ENCODE assay signal across 11 mouse cellular contexts in genomic region chr8:125531640-125532039, GRCm38 (mm10). TPM values are rescaled to one million over a fixed set of nuclear protein-coding genes. Genes with fewer than 3 reads are reported as not detected.
DNase-seq lines count a peak whose midpoint lies in the region; ATAC-seq lines count a peak whose summit lies in the region.
"Had no signal": no experiment of that assay in that cellular context is flagged by ENCODE, and none has a peak within 500 bp of the region (broad histone marks: within the 10 kb centered on the region; RNA-seq: fewer than 3 reads in every experiment).

No protein-coding gene starts in this region.

- DNase-seq in hindbrain, embryonic 11.5 days (ENCODE audit: low spot score): no peak
- peak; percentile 44 to 46 for DNase-seq in B cell, adult 2 months
- no peak for DNase-seq in embryonic facial prominence, embryonic 10.5 days (ENCODE audit: low spot score)
- no peak for DNase-seq in adrenal gland, postnatal 14 days
- DNase-seq in embryo, embryonic 11 days: no peak
- no peak for DNase-seq in testis, postnatal 10 days (ENCODE audit: low spot score)
- DNase-seq: kidney, adult 11 months; right cerebral cortex, postnatal 4 days had no signal

- no peak overlapping the region for H3K27ac ChIP-seq in hindbrain, embryonic 11.5 days (ENCODE audit: low read depth, low read length)
- no peak overlapping the region for H3K27ac ChIP-seq in hindbrain, embryonic 16.5 days (ENCODE audit: low read depth, low read length)
- peak overlapping the region; percentile 62 for H3K27ac ChIP-seq in embryonic facial prominence, embryonic 10.5 days (replicated peaks)
- peak overlapping the region; percentile 47 for H3K27ac ChIP-seq in midbrain, embryonic 15.5 days
- H3K27ac ChIP-seq: liver, embryonic 15.5 days had no signal

- ATAC-seq in hindbrain, embryonic 11.5 days (ENCODE audit: low FRiP score): no peak
- no peak for ATAC-seq in hindbrain, embryonic 16.5 days
- no peak for ATAC-seq in midbrain, embryonic 15.5 days (replicated peaks)

- 0 out of 2 replicates have a peak overlapping the region, but pooled peaks have one; percentile 11 for H3K9ac ChIP-seq in hindbrain, embryonic 11.5 days (ENCODE audit: low read depth, low read length)
- no peak overlapping the region for H3K9ac ChIP-seq in hindbrain, embryonic 16.5 days (ENCODE audit: low read depth, low read length)
- H3K9ac ChIP-seq in midbrain, embryonic 15.5 days: no peak overlapping the region
- H3K9ac ChIP-seq: liver, embryonic 15.5 days had no signal

- no peaks in the 10 kb centered on the region for H3K9me3 ChIP-seq in hindbrain, embryonic 11.5 days (ENCODE audit: control insufficient read depth, low read length)
- no peaks in the 10 kb centered on the region for H3K9me3 ChIP-seq in hindbrain, embryonic 16.5 days (ENCODE audit: control insufficient read depth, low read length)
- no peaks in the 10 kb centered on the region for H3K9me3 ChIP-seq in embryonic facial prominence, embryonic 10.5 days
- H3K9me3 ChIP-seq in midbrain, embryonic 15.5 days: no peaks in the 10 kb centered on the region
- H3K9me3 ChIP-seq: liver, embryonic 15.5 days had no signal

- H3K4me3 ChIP-seq in hindbrain, embryonic 11.5 days (ENCODE audit: low read depth, low read length): no peak overlapping the region
- H3K4me3 ChIP-seq in hindbrain, embryonic 16.5 days (ENCODE audit: low read length): no peak overlapping the region
- no peak overlapping the region for H3K4me3 ChIP-seq in embryonic facial prominence, embryonic 10.5 days
- no peak overlapping the region for H3K4me3 ChIP-seq in midbrain, embryonic 15.5 days
- H3K4me3 ChIP-seq: liver, embryonic 15.5 days had no signal

- no peaks in the 10 kb centered on the region for H3K36me3 ChIP-seq in hindbrain, embryonic 11.5 days (ENCODE audit: control insufficient read depth, insufficient read depth, low read length)
- no peaks in the 10 kb centered on the region for H3K36me3 ChIP-seq in hindbrain, embryonic 16.5 days (ENCODE audit: control insufficient read depth, insufficient read depth, low read length)
- 0 out of 2 replicates have a peak, but pooled peaks cover 3% of the 10 kb centered on the region for H3K36me3 ChIP-seq in embryonic facial prominence, embryonic 10.5 days (replicated peaks)
- no peaks in the 10 kb centered on the region for H3K36me3 ChIP-seq in midbrain, embryonic 15.5 days (replicated peaks)
- H3K36me3 ChIP-seq: liver, embryonic 15.5 days had no signal

- H3K4me1 ChIP-seq in hindbrain, embryonic 11.5 days (replicated peaks; ENCODE audit: control insufficient read depth, insufficient read depth, low read length): peaks cover 28% of the 10 kb centered on the region
- peaks cover 52% of the 10 kb centered on the region for H3K4me1 ChIP-seq in hindbrain, embryonic 16.5 days (ENCODE audit: control insufficient read depth, insufficient read depth, low read depth, low read length)
- H3K4me1 ChIP-seq in embryonic facial prominence, embryonic 10.5 days: peaks cover 79% of the 10 kb centered on the region
- H3K4me1 ChIP-seq in midbrain, embryonic 15.5 days: peaks cover 77% of the 10 kb centered on the region

- no peaks in the 10 kb centered on the region for H3K27me3 ChIP-seq in hindbrain, embryonic 11.5 days (ENCODE audit: control insufficient read depth, insufficient read depth, low read length)
- H3K27me3 ChIP-seq in hindbrain, embryonic 16.5 days (replicated peaks; ENCODE audit: control insufficient read depth, insufficient read depth, low read length): no peaks in the 10 kb centered on the region
- no peaks in the 10 kb centered on the region for H3K27me3 ChIP-seq in embryonic facial prominence, embryonic 10.5 days (replicated peaks; ENCODE audit: low read depth, poor library complexity, severe bottlenecking)
- 0 out of 2 replicates have a peak, but pooled peaks cover 2% of the 10 kb centered on the region for H3K27me3 ChIP-seq in midbrain, embryonic 15.5 days (replicated peaks)
- H3K27me3 ChIP-seq: liver, embryonic 15.5 days had no signal

- 50% methylated on average over 1 of the region's 1 CpGs for WGBS in hindbrain, embryonic 11.5 days
- 73% methylated on average over 1 of the region's 1 CpGs for WGBS in hindbrain, embryonic 16.5 days
- WGBS in embryonic facial prominence, embryonic 10.5 days: 33% methylated on average over 1 of the region's 1 CpGs
- WGBS in midbrain, embryonic 15.5 days: 78% methylated on average over 1 of the region's 1 CpGs

- no peak overlapping the region for H3K4me2 ChIP-seq in hindbrain, embryonic 11.5 days (replicated peaks; ENCODE audit: low read depth, low read length)
- no peak overlapping the region for H3K4me2 ChIP-seq in hindbrain, embryonic 16.5 days (ENCODE audit: low read length)
- no peak overlapping the region for H3K4me2 ChIP-seq in midbrain, embryonic 15.5 days
- H3K4me2 ChIP-seq: liver, embryonic 15.5 days had no signal

RNA-seq across cellular contexts. Expression of gene Sipa1l2, which starts 38.0 kb away (rescaled TPM):
- polyA plus RNA-seq in hindbrain, embryonic 11.5 days (2014; fragmentation: Nextera tagmentation; extraction: Ambion mirVana): 12.2 and 12.9 TPM in 2 replicates
- 15.9 and 20.5 TPM in 2 replicates for polyA plus RNA-seq in hindbrain, embryonic 16.5 days (2015; fragmentation: Nextera tagmentation; extraction: Ambion mirVana)
- polyA plus RNA-seq in embryonic facial prominence, embryonic 10.5 days (2016; fragmentation: Nextera tagmentation; extraction: Ambion mirVana): 12.7 and 14.8 TPM in 2 replicates
- 28.2 and 28.7 TPM in 2 replicates for polyA plus RNA-seq in midbrain, embryonic 15.5 days (2015; fragmentation: Nextera tagmentation; extraction: Ambion mirVana)
- total RNA-seq in adrenal gland, postnatal 14 days (2021): 36.6 and 37.9 TPM in 2 replicates

Comparison
In these comparisons a context has a peak if more than half of its experiments do, and no peak if none do; other contexts are left out.
1. DNase-seq: peak in B cell, adult 2 months (2 of 2); none in hindbrain, embryonic 11.5 days (single experiment), embryonic facial prominence, embryonic 10.5 days (single experiment), adrenal gland, postnatal 14 days (single experiment), embryo, embryonic 11 days (single experiment) and testis, postnatal 10 days (single experiment).
2. H3K27ac ChIP-seq: peak in embryonic facial prominence, embryonic 10.5 days (single experiment) and midbrain, embryonic 15.5 days (single experiment); none in hindbrain, embryonic 11.5 days (single experiment) and hindbrain, embryonic 16.5 days (single experiment).